Mouse (Mus musculus): Measurements from ENCODE around the gene 1110017D15Rik. TPM values are rescaled to one million over a fixed set of nuclear protein-coding genes. Genes with fewer than 3 reads are reported as not detected.

The 1110017D15Rik gene
- polyA plus RNA-seq, 1 experiment from 2014 or later = 0.61 TPM

DNA sequence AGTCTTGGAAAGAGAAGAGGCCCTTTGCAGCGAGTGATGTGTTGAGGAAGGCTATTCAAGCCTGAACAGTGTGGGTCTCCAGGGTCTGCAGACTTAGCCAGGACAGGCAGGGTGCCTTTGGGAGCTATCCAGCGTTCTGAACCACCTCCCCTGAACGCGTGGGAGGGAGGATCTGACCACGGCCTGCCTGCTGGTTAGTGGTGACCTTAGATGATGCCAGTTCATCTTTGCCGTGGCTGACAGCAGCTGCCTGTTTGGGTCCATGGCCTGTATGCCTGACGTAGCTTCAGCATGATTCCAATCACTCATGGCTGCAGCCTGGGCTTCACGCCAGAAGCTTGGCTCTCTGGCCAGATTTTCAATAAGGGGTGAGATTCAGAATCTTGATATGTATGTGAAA lies 28.9 kb upstream of the 1110017D15Rik start:
- Histone ChIP-seq H3K27ac (ENCODE audit: low read depth) (no peak overlapping the region), H3K4me1 (replicated peaks; ENCODE audit: control insufficient read depth, insufficient read depth, low read length) (no peaks in the 10 kb centered on the region), H3K9ac (ENCODE audit: low read length) (no peak overlapping the region), H3K27me3 (replicated peaks; ENCODE audit: control insufficient read depth, insufficient read depth, low read length) (no peaks in the 10 kb centered on the region), H3K9me3 (ENCODE audit: control insufficient read depth, low read length) (no peaks in the 10 kb centered on the region), H3K4me2 (ENCODE audit: low read length) (no peak overlapping the region), H3K4me3 (ENCODE audit: low read depth, low read length) (no peak overlapping the region), H3K36me3 (ENCODE audit: control insufficient read depth, insufficient read depth, low read length) (no peaks in the 10 kb centered on the region)
- WGBS = 14% methylated on average over 8 of the region's 8 CpGs
- peak; percentile 83 for DNase-seq (ENCODE audit: low spot score)
- no peak for ATAC-seq (replicated peaks; ENCODE audit: low FRiP score, low TSS enrichment, low read depth)

DNA sequence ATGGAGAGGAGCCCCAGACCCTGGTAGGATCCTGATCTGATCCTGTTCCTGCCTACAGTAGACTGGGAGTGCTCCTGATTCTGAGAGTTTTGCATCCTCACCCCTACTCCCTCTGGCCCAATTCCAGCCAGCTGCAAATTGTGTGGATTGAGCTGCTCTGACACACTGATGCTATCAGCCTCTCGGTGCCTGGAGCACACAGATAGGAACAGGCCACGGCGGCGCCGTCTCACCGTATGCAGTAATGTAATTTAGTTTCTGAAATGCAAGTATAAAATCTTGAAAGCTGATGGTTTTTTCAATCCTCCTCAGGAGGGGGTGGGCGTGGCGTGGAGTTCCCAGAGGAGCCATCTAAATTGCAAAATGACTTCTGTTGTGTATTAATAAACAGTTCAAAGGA lies 25.0 kb upstream of the 1110017D15Rik start:
- ATAC-seq (replicated peaks; ENCODE audit: low FRiP score, low TSS enrichment, low read depth) (no peak), DNase-seq (ENCODE audit: low spot score) (no peak)
- WGBS = 76% methylated on average over 8 of the region's 8 CpGs
- Histone ChIP-seq H3K9me3 (ENCODE audit: control insufficient read depth, low read length) (no peaks in the 10 kb centered on the region), H3K4me2 (ENCODE audit: low read length) (no peak overlapping the region), H3K36me3 (ENCODE audit: control insufficient read depth, insufficient read depth, low read length) (no peaks in the 10 kb centered on the region), H3K27me3 (replicated peaks; ENCODE audit: control insufficient read depth, insufficient read depth, low read length) (no peaks in the 10 kb centered on the region), H3K9ac (ENCODE audit: low read length) (no peak overlapping the region), H3K4me1 (replicated peaks; ENCODE audit: control insufficient read depth, insufficient read depth, low read length) (no peaks in the 10 kb centered on the region), H3K27ac (ENCODE audit: low read depth) (no peak overlapping the region), H3K4me3 (ENCODE audit: low read depth, low read length) (no peak overlapping the region)

DNA sequence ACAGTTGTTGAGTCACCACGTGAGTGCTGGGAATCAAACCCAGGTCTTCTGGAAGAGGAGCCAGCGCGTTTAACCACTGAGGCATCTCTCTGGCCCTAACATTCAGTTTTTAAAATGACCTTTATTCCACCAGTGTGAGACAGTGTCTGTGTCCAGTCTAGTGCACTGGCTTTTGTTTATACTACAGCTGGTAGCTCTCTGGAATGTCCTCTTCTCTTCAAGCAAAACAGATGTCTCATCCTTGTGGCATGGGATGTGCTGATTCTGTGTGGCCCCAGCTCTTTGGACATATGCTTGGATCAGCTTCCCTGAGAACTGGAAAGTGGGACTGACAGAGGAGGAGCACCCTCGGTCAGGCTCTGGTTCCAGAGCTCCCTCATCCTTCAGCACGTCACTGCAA lies 17.7 kb upstream of the 1110017D15Rik start:
- Histone ChIP-seq H3K36me3 (ENCODE audit: control insufficient read depth, insufficient read depth, low read length) (no peaks in the 10 kb centered on the region), H3K4me3 (ENCODE audit: low read depth, low read length) (no peak overlapping the region), H3K27me3 (replicated peaks; ENCODE audit: control insufficient read depth, insufficient read depth, low read length) (no peaks in the 10 kb centered on the region), H3K9ac (ENCODE audit: low read length) (no peak overlapping the region), H3K27ac (ENCODE audit: low read depth) (no peak overlapping the region), H3K4me1 (replicated peaks; ENCODE audit: control insufficient read depth, insufficient read depth, low read length) (no peaks in the 10 kb centered on the region), H3K9me3 (ENCODE audit: control insufficient read depth, low read length) (no peaks in the 10 kb centered on the region), H3K4me2 (ENCODE audit: low read length) (no peak overlapping the region)
- no peak for ATAC-seq (replicated peaks; ENCODE audit: low FRiP score, low TSS enrichment, low read depth)
- WGBS = 65% methylated on average over 5 of the region's 5 CpGs
- DNase-seq (ENCODE audit: low spot score) = no peak

DNA sequence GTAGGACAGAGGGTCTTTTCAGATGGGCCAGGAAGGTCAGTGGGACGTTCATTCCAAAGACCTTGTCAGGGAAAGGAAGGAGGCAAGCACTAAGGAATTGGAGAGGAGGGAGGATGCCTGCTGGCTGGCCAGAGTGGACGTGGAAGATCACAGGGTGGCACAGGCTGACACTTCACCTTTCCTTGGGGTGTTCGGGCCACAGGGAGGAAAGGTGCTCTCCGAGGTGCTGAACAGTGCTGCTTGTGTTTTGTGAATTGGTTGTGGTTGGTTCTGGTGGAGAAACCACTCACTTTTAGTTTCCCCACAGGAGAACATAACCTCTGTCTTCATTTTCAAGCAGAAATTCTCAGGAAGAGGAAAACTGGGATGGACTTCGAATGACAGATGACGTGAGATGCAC lies 15.3 kb upstream of the 1110017D15Rik start:
- 22% methylated on average over 6 of the region's 6 CpGs for WGBS
- ATAC-seq (replicated peaks; ENCODE audit: low FRiP score, low TSS enrichment, low read depth) (no peak), DNase-seq (ENCODE audit: low spot score) (peak; percentile 84)
- no peak overlapping the region for H3K27ac ChIP-seq (ENCODE audit: low read depth)
- H3K36me3 ChIP-seq (ENCODE audit: control insufficient read depth, insufficient read depth, low read length) = no peaks in the 10 kb centered on the region
- no peaks in the 10 kb centered on the region; the same call in 1 of the 2 replicates for H3K27me3 ChIP-seq (replicated peaks; ENCODE audit: control insufficient read depth, insufficient read depth, low read length)
- H3K4me2 ChIP-seq (ENCODE audit: low read length) = no peak overlapping the region
- no peaks in the 10 kb centered on the region for H3K4me1 ChIP-seq (replicated peaks; ENCODE audit: control insufficient read depth, insufficient read depth, low read length)
- H3K4me3 ChIP-seq (ENCODE audit: low read depth, low read length) = no peak overlapping the region
- no peaks in the 10 kb centered on the region for H3K9me3 ChIP-seq (ENCODE audit: control insufficient read depth, low read length)
- no peak overlapping the region for H3K9ac ChIP-seq (ENCODE audit: low read length)

DNA sequence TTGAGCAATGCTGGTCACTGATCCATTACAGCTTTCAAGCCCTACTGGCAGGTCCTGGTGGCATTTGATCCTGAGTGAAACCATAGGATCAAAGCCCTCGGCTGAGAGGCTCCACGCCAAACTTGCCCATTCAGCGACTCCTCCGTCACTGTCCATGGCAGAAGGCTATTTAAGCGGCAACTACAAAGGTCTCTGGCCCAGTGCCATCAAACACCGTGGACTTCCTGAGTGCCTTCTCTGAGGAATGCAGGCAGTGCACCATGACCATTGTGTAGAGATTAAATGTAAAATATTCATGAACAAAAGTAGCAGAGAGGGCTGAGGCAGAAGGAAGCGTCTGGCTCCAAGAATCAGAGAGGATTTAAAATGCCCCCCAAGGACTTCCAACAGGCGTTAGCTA lies 10.9 kb upstream of the 1110017D15Rik start:
- Histone ChIP-seq H3K4me3 (ENCODE audit: low read depth, low read length) (no peak overlapping the region), H3K27ac (ENCODE audit: low read depth) (no peak overlapping the region), H3K36me3 (ENCODE audit: control insufficient read depth, insufficient read depth, low read length) (no peaks in the 10 kb centered on the region), H3K27me3 (replicated peaks; ENCODE audit: control insufficient read depth, insufficient read depth, low read length) (no peaks in the 10 kb centered on the region; the same call in 1 of the 2 replicates), H3K4me2 (ENCODE audit: low read length) (no peak overlapping the region), H3K9ac (ENCODE audit: low read length) (no peak overlapping the region), H3K4me1 (replicated peaks; ENCODE audit: control insufficient read depth, insufficient read depth, low read length) (no peaks in the 10 kb centered on the region), H3K9me3 (ENCODE audit: control insufficient read depth, low read length) (no peaks in the 10 kb centered on the region)
- 29% methylated on average over 8 of the region's 8 CpGs for WGBS
- no peak for DNase-seq (ENCODE audit: low spot score)
- no peak for ATAC-seq (replicated peaks; ENCODE audit: low FRiP score, low TSS enrichment, low read depth)

DNA sequence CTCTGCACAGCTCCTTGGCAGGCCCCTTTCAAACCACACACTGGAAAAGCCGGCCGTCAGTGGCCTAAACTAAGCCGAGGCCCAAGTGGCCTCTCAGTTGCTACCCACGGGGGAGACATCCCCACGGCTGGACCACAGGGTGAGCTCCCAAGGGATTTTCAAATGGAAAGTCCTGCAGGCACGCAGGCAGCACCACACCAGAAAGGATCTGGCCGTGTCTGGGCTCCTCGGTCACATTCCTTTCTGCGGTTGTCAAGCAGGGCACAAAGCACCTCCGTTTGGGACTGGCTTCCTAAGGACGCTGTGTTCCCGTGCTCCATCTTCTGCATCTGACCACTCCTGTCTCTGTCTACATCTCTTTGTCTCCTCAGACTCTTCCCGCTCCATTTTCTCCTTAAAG lies 9.9 kb upstream of the 1110017D15Rik start:
- 48% methylated on average over 13 of the region's 13 CpGs for WGBS
- no peaks in the 10 kb centered on the region for H3K36me3 ChIP-seq (ENCODE audit: control insufficient read depth, insufficient read depth, low read length)
- ATAC-seq (replicated peaks; ENCODE audit: low FRiP score, low TSS enrichment, low read depth) (no peak), DNase-seq (ENCODE audit: low spot score) (no peak)
- no peak overlapping the region for H3K4me3 ChIP-seq (ENCODE audit: low read depth, low read length)
- no peaks in the 10 kb centered on the region for H3K9me3 ChIP-seq (ENCODE audit: control insufficient read depth, low read length)
- no peaks in the 10 kb centered on the region for H3K4me1 ChIP-seq (replicated peaks; ENCODE audit: control insufficient read depth, insufficient read depth, low read length)
- no peak overlapping the region for H3K4me2 ChIP-seq (ENCODE audit: low read length)
- H3K27ac ChIP-seq (ENCODE audit: low read depth) = no peak overlapping the region
- no peaks in the 10 kb centered on the region; the same call in 1 of the 2 replicates for H3K27me3 ChIP-seq (replicated peaks; ENCODE audit: control insufficient read depth, insufficient read depth, low read length)
- H3K9ac ChIP-seq (ENCODE audit: low read length) = no peak overlapping the region

DNA sequence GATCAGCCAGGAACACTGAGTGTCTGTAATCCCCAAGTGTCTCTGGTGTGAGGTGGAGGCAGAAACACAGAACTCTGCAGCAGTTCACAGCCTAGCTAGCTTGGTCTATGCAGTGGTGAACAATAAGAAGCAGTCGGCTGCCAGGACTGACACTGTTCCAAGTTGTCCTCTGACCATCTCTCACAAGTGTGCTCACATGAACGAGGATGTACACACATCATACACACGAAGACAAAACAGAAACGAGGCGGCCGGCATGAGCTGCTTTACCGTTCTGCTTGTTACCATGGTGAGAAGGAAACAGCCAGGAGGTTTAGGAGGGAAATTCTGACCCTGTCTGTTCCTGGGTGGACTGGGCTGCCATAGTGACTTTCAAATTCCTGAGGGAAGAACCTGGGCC lies 9.4 kb upstream of the 1110017D15Rik start:
- 68% methylated on average over 7 of the region's 7 CpGs for WGBS
- H3K4me2 ChIP-seq (ENCODE audit: low read length) = no peak overlapping the region
- H3K4me1 ChIP-seq (replicated peaks; ENCODE audit: control insufficient read depth, insufficient read depth, low read length) = no peaks in the 10 kb centered on the region
- H3K9me3 ChIP-seq (ENCODE audit: control insufficient read depth, low read length) = no peaks in the 10 kb centered on the region
- H3K36me3 ChIP-seq (ENCODE audit: control insufficient read depth, insufficient read depth, low read length) = no peaks in the 10 kb centered on the region
- H3K9ac ChIP-seq (ENCODE audit: low read length) = no peak overlapping the region
- H3K4me3 ChIP-seq (ENCODE audit: low read depth, low read length) = no peak overlapping the region
- H3K27me3 ChIP-seq (replicated peaks; ENCODE audit: control insufficient read depth, insufficient read depth, low read length) = no peaks in the 10 kb centered on the region; the same call in 1 of the 2 replicates
- H3K27ac ChIP-seq (ENCODE audit: low read depth) = no peak overlapping the region
- DNase-seq (ENCODE audit: low spot score) (no peak), ATAC-seq (replicated peaks; ENCODE audit: low FRiP score, low TSS enrichment, low read depth) (no peak)

DNA sequence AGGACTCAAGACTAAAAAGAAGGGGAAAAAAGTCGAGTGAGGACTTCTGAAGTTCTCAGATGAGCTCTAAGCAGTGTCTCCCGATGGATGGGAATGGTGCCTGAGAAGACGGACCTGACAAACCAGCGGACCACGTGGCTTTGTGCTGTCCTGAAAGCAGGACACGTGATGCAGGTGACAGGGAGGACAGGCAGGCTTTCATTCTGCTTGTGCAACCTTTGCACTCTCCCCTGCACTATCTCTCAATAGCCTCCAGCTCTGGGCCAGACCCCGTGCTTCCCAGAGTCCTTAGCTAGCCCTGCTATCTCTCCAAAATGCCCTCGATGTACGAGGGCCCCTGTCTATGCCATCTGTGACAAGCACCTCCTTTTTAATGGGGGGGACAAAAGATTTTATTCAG lies 7.7 kb upstream of the 1110017D15Rik start:
- Histone ChIP-seq H3K4me1 (replicated peaks; ENCODE audit: control insufficient read depth, insufficient read depth, low read length) (no peaks in the 10 kb centered on the region), H3K27me3 (replicated peaks; ENCODE audit: control insufficient read depth, insufficient read depth, low read length) (peaks cover 4% of the 10 kb centered on the region; the same call in 1 of the 2 replicates), H3K4me2 (ENCODE audit: low read length) (no peak overlapping the region), H3K27ac (ENCODE audit: low read depth) (no peak overlapping the region), H3K9me3 (ENCODE audit: control insufficient read depth, low read length) (no peaks in the 10 kb centered on the region), H3K9ac (ENCODE audit: low read length) (no peak overlapping the region), H3K36me3 (ENCODE audit: control insufficient read depth, insufficient read depth, low read length) (no peaks in the 10 kb centered on the region), H3K4me3 (ENCODE audit: low read depth, low read length) (no peak overlapping the region)
- no peak for ATAC-seq (replicated peaks; ENCODE audit: low FRiP score, low TSS enrichment, low read depth)
- 69% methylated on average over 9 of the region's 9 CpGs for WGBS
- DNase-seq (ENCODE audit: low spot score) = no peak

DNA sequence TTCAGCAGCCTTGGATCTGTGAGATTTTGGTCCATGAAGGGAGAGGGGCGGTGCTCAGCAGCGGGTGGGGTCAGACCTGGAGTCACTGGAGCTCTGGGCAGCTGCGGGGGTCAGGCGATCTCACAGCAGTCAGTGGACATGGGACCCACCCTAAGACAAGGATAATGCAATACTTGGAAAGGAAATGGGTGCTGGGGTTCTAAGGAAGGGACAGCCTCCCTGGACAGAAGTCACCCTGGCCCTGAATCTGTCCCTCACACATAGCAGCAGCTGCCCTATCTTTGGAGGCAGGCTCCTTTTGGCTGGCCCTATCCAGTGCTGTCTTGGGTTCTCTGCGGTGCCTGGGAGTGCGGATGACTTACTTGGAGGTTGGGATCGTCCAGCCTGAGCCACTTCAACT lies 6.7 kb upstream of the 1110017D15Rik start:
- 79% methylated on average over 7 of the region's 7 CpGs for WGBS

More for the DNA sequence above, 6.7 kb upstream of the 1110017D15Rik start:
- H3K36me3 ChIP-seq (ENCODE audit: control insufficient read depth, insufficient read depth, low read length) = no peaks in the 10 kb centered on the region
- H3K9ac ChIP-seq (ENCODE audit: low read length) = no peak overlapping the region
- DNase-seq (ENCODE audit: low spot score) = no peak
- H3K27me3 ChIP-seq (replicated peaks; ENCODE audit: control insufficient read depth, insufficient read depth, low read length) = peaks cover 4% of the 10 kb centered on the region; the same call in 1 of the 2 replicates
- no peak overlapping the region for H3K4me2 ChIP-seq (ENCODE audit: low read length)
- H3K9me3 ChIP-seq (ENCODE audit: control insufficient read depth, low read length) = no peaks in the 10 kb centered on the region
- no peak overlapping the region for H3K27ac ChIP-seq (ENCODE audit: low read depth)
- ATAC-seq (replicated peaks; ENCODE audit: low FRiP score, low TSS enrichment, low read depth) = no peak
- H3K4me1 ChIP-seq (replicated peaks; ENCODE audit: control insufficient read depth, insufficient read depth, low read length) = no peaks in the 10 kb centered on the region
- H3K4me3 ChIP-seq (ENCODE audit: low read depth, low read length) = no peak overlapping the region

Data from intestine, embryonic 14.5 days (tissue).